Mouse (Mus musculus) central nervous system, embryonic 18 days (tissue): ENCODE data around the gene Tsga10. TPM values are rescaled to one million over a fixed set of nuclear protein-coding genes. Genes with fewer than 3 reads are reported as not detected.

ENCODE experiments used
- polyA plus RNA-seq: library from polyadenylated mRNA; depleted of rRNA; stranded (reverse); fragments of >200 nt; gene quantifications from 2 replicates; pipeline ENCODE4 v1.2.3, GENCODE M21; 2012; rRNA removed

The Tsga10 gene
- polyA plus RNA-seq: 17.3 and 19.1 TPM in 2 replicates

DNA sequence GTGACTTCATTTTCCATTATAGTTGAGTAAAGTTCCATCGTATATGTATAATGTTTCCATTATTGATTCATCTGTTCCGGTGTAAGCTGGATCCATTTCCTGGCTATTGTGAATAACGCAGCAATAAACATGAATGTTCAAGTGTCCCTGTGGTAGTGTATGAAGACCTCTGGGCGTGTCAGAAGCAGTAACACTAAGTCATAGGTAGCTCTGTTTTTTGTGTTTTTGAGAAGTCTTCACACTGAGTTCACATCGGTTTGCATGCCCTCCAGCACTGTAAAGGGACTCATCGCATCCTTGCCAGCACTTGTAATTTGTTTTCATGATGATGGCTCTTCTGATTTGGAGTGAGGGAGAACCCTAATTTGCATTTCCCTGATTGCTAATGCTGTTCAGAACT, at the start of gene Tsga10:
Gene Tsga10, minus strand, starts transcription at position 144 of the 400 bp plus-strand sequence.

GRCm38 (mm10) chr1:37890025-37890652, 23.9 kb upstream of the Tsga10 start, which contains the start of the genes Mitd1 and Mrpl30:
Gene Mitd1, minus strand, starts transcription at chr1:37890411.
Gene Mrpl30, plus strand, starts transcription at chr1:37890477.

DNA sequence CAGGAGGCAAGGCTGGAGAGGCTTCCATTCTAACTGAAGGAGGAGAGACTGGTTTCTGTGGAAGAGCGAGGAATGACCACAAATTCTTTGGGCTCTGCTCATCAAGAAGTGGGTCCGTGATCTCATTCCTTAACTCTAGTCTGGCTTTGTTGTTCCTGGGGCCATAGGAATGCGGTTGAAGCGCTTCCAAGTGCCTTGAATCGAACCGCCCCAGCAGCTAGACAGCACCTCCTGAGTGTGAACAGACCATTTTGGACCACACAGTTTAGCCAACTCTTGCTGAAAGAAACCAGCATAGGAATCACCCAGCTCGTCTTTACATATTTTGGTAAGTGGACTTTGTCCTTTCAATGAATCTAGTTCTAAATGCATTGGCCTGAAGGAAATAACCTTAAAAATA, 5.5 kb upstream of the Tsga10 start, which contains the start of gene Lipt1:
Gene Lipt1, plus strand, starts transcription at position 35 of the 400 bp plus-strand sequence.

GRCm38 (mm10) chr1:37719761-37720640, 146.2 kb downstream of the Tsga10 start, which contains the start of gene 2010300C02Rik:
Gene 2010300C02Rik, minus strand, starts transcription at chr1:37720085.

Other genes with a start within 250 kb of the Tsga10 start
- gene 2010300C02Rik, start 146.3 kb downstream of the Tsga10 start, polyA plus RNA-seq: 7.2 and 8.7 TPM in 2 replicates
- gene Lipt1, start 5.3 kb upstream of the Tsga10 start, polyA plus RNA-seq: 7.0 and 7.1 TPM in 2 replicates
- gene Mitd1, start 24.0 kb upstream of the Tsga10 start, polyA plus RNA-seq: 18.4 and 21.7 TPM in 2 replicates
- gene Mrpl30, start 24.0 kb upstream of the Tsga10 start, polyA plus RNA-seq: 169 and 177 TPM in 2 replicates
- gene Lyg2, start 50.1 kb upstream of the Tsga10 start, polyA plus RNA-seq: 0.03 TPM in 1 of 2 replicates, not detected in the other
- not detected in 2 replicates for gene Lyg1, start 91.3 kb upstream of the Tsga10 start, polyA plus RNA-seq
- 50.4 and 61.7 TPM in 2 replicates for gene Txndc9, start 131.5 kb upstream of the Tsga10 start, polyA plus RNA-seq
- 25.3 and 26.2 TPM in 2 replicates for gene Eif5b, start 131.6 kb upstream of the Tsga10 start, polyA plus RNA-seq